9 mouse cellular contexts compared by ENCODE assay signal in genomic region chr10:75303324-75304048, GRCm38 (mm10). TPM values are rescaled to one million over a fixed set of nuclear protein-coding genes. Genes with fewer than 3 reads are reported as not detected.
DNase-seq lines count a peak whose midpoint lies in the region; ATAC-seq lines count a peak whose summit lies in the region.
"Had no signal": no experiment of that assay in that cellular context is flagged by ENCODE, and none has a peak within 500 bp of the region (broad histone marks: within the 10 kb centered on the region; RNA-seq: fewer than 3 reads in every experiment).

No protein-coding gene starts in this region.

- H3K27ac ChIP-seq in midbrain, embryonic 13.5 days, result peak overlapping the region; percentile 14; the same call in 1 of the 2 replicates
- H3K27ac ChIP-seq in midbrain, embryonic 10.5 days (replicated peaks), result no peak overlapping the region
- H3K27ac ChIP-seq in liver, embryonic 13.5 days, result peak overlapping the region; percentile 55
- H3K27ac ChIP-seq: stomach, embryonic 15.5 days had no signal

- H3K27me3 ChIP-seq in midbrain, embryonic 13.5 days, result no peaks in the 10 kb centered on the region
- H3K27me3 ChIP-seq in midbrain, embryonic 10.5 days (ENCODE audit: low read depth, poor library complexity, severe bottlenecking), result no peaks in the 10 kb centered on the region
- H3K27me3 ChIP-seq in liver, embryonic 13.5 days, result no peaks in the 10 kb centered on the region
- H3K27me3 ChIP-seq: stomach, embryonic 15.5 days had no signal

- WGBS in midbrain, embryonic 13.5 days, result 91% methylated on average over 8 of the region's 8 CpGs
- WGBS in midbrain, embryonic 10.5 days, result 90% methylated on average over 8 of the region's 8 CpGs
- 31% methylated on average over 8 of the region's 8 CpGs for WGBS in liver, embryonic 13.5 days (ENCODE audit: insufficient replicate concordance)

- H3K9ac ChIP-seq in midbrain, embryonic 13.5 days (replicated peaks), result no peak overlapping the region
- H3K9ac ChIP-seq in liver, embryonic 13.5 days, result no peak overlapping the region
- H3K9ac ChIP-seq: stomach, embryonic 15.5 days had no signal

- H3K4me3 ChIP-seq in midbrain, embryonic 13.5 days (replicated peaks), result no peak overlapping the region
- no peak overlapping the region for H3K4me3 ChIP-seq in midbrain, embryonic 10.5 days
- no peak overlapping the region for H3K4me3 ChIP-seq in liver, embryonic 13.5 days (replicated peaks)
- H3K4me3 ChIP-seq: stomach, embryonic 15.5 days had no signal

- DNase-seq in midbrain, embryonic 10.5 days (ENCODE audit: low spot score), result no peak
- peak; percentile 43 for DNase-seq in cerebellum, adult 8-10 months
- peak; percentile 78 to 85 for DNase-seq in frontal cortex, postnatal 36 days (ENCODE audit: low spot score in 2 of 2)
- DNase-seq in liver, embryonic 13.5 days, result no peak
- DNase-seq in urinary bladder, postnatal 10 days (ENCODE audit: low spot score), result no peak
- DNase-seq in embryo, embryonic 9.5 days (ENCODE audit: extremely low spot score), result no peak

- ATAC-seq in midbrain, embryonic 13.5 days, result no peak
- no peak for ATAC-seq in liver, embryonic 13.5 days (ENCODE audit: low read depth)
- no peak for ATAC-seq in granulocyte monocyte progenitor cell, adult 5-6 weeks (replicated peaks; ENCODE audit: poor library complexity, severe bottlenecking)

- no peak overlapping the region for H3K4me2 ChIP-seq in midbrain, embryonic 13.5 days (replicated peaks)
- H3K4me2 ChIP-seq in liver, embryonic 13.5 days, result no peak overlapping the region
- H3K4me2 ChIP-seq: stomach, embryonic 15.5 days had no signal

- 0 out of 2 replicates have a peak, but pooled peaks cover 2% of the 10 kb centered on the region for H3K4me1 ChIP-seq in midbrain, embryonic 13.5 days (replicated peaks)
- H3K4me1 ChIP-seq in midbrain, embryonic 10.5 days, result peaks cover 8% of the 10 kb centered on the region; the same call in 1 of the 2 replicates
- peaks cover 68% of the 10 kb centered on the region for H3K4me1 ChIP-seq in liver, embryonic 13.5 days (replicated peaks)
- H3K4me1 ChIP-seq: stomach, embryonic 15.5 days had no signal

- H3K9me3 ChIP-seq in midbrain, embryonic 13.5 days, result no peaks in the 10 kb centered on the region
- H3K9me3 ChIP-seq in midbrain, embryonic 10.5 days (replicated peaks), result no peaks in the 10 kb centered on the region
- H3K9me3 ChIP-seq in liver, embryonic 13.5 days (replicated peaks), result no peaks in the 10 kb centered on the region
- H3K9me3 ChIP-seq: stomach, embryonic 15.5 days had no signal

- H3K36me3 ChIP-seq in midbrain, embryonic 13.5 days, result peaks cover 65% of the 10 kb centered on the region
- peaks cover 71% of the 10 kb centered on the region for H3K36me3 ChIP-seq in midbrain, embryonic 10.5 days
- peaks cover 33% of the 10 kb centered on the region for H3K36me3 ChIP-seq in liver, embryonic 13.5 days

RNA-seq across cellular contexts. Expression of gene Adora2a, which starts 13.2 kb away (rescaled TPM):
- 2.6 and 3.0 TPM in 2 replicates for polyA plus RNA-seq in midbrain, embryonic 13.5 days (2015; fragmentation: Nextera tagmentation; extraction: Ambion mirVana)
- 1.5 and 2.1 TPM in 2 replicates for polyA plus RNA-seq in midbrain, embryonic 10.5 days (2016; fragmentation: Nextera tagmentation; extraction: Ambion mirVana)
- polyA plus RNA-seq in liver, embryonic 13.5 days (2015; fragmentation: Nextera tagmentation; extraction: Ambion mirVana), result 1.5 and 1.7 TPM in 2 replicates
- total RNA-seq in granulocyte monocyte progenitor cell, adult 5-6 weeks (2014; fragmentation: Nextera tagmentation), result 0.79 and 0.80 TPM in 2 replicates
- total RNA-seq in granulocyte monocyte progenitor cell, adult 5-6 weeks (2017), result 1.1 and 2.4 TPM in 2 replicates

Comparison
In these comparisons a context has a peak if more than half of its experiments do, and no peak if none do; other contexts are left out.
1. DNase-seq: peak in cerebellum, adult 8-10 months (single experiment) and frontal cortex, postnatal 36 days (2 of 2); none in midbrain, embryonic 10.5 days (single experiment), liver, embryonic 13.5 days (single experiment), urinary bladder, postnatal 10 days (single experiment) and embryo, embryonic 9.5 days (single experiment).